Mouse (Mus musculus): ENCODE measurements around the gene Gm10277. TPM values are rescaled to one million over a fixed set of nuclear protein-coding genes. Genes with fewer than 3 reads are reported as not detected.

The Gm10277 gene
- polyA plus RNA-seq, 1 experiment from 2014 or later: 0.53 TPM

GRCm38 (mm10) chr11:77806218-77806617, 18.7 kb upstream of the Gm10277 start:
- no peak for ATAC-seq

GRCm38 (mm10) chr11:77802341-77802865, 14.9 kb upstream of the Gm10277 start:
- no peak for ATAC-seq
- Histone ChIP-seq H3K4me2 (replicated peaks; ENCODE audit: low read depth) (no peak overlapping the region), H3K9ac (ENCODE audit: low read depth, low read length) (no peak overlapping the region), H3K4me3 (ENCODE audit: low read depth, low read length) (no peak overlapping the region), H3K27me3 (replicated peaks; ENCODE audit: control insufficient read depth, insufficient read depth, low read length) (no peaks in the 10 kb centered on the region), H3K9me3 (ENCODE audit: control insufficient read depth) (no peaks in the 10 kb centered on the region), H3K36me3 (ENCODE audit: control insufficient read depth, insufficient read depth) (no peaks in the 10 kb centered on the region), H3K4me1 (replicated peaks; ENCODE audit: control insufficient read depth, insufficient read depth, low read length) (no peaks in the 10 kb centered on the region; the same call in 1 of the 2 replicates), H3K27ac (ENCODE audit: low read depth, low read length) (no peak overlapping the region; the same call in 1 of the 2 replicates)
- WGBS: 80% methylated on average over 9 of the region's 9 CpGs
- TF ChIP-seq CTCF (IDR thresholded peaks at IDR 0.05; ENCODE audit: low read depth): no peak

More at GRCm38 (mm10) chr11:77806218-77806617, 18.7 kb upstream of the Gm10277 start:
- Histone ChIP-seq H3K4me3 (ENCODE audit: low read depth, low read length) (no peak overlapping the region), H3K9ac (ENCODE audit: low read depth, low read length) (no peak overlapping the region), H3K9me3 (ENCODE audit: control insufficient read depth) (no peaks in the 10 kb centered on the region), H3K4me2 (replicated peaks; ENCODE audit: low read depth) (no peak overlapping the region), H3K27me3 (replicated peaks; ENCODE audit: control insufficient read depth, insufficient read depth, low read length) (no peaks in the 10 kb centered on the region), H3K27ac (ENCODE audit: low read depth, low read length) (no peak overlapping the region), H3K36me3 (ENCODE audit: control insufficient read depth, insufficient read depth) (no peaks in the 10 kb centered on the region), H3K4me1 (replicated peaks; ENCODE audit: control insufficient read depth, insufficient read depth, low read length) (no peaks in the 10 kb centered on the region; the same call in 1 of the 2 replicates)
- peak; percentile 47 for TF ChIP-seq CTCF (IDR thresholded peaks at IDR 0.05; ENCODE audit: low read depth)
- WGBS: 27% methylated on average over 2 of the region's 2 CpGs

GRCm38 (mm10) chr11:77800869-77801701, 13.5 kb upstream of the Gm10277 start:
- Histone ChIP-seq H3K4me2 (replicated peaks; ENCODE audit: low read depth) (peak overlapping the region; percentile 46), H3K27ac (ENCODE audit: low read depth, low read length) (peak overlapping the region; percentile 28; the same call in 1 of the 2 replicates), H3K36me3 (ENCODE audit: control insufficient read depth, insufficient read depth) (no peaks in the 10 kb centered on the region; the same call in 1 of the 2 replicates), H3K27me3 (replicated peaks; ENCODE audit: control insufficient read depth, insufficient read depth, low read length) (no peaks in the 10 kb centered on the region), H3K9ac (ENCODE audit: low read depth, low read length) (no peak overlapping the region), H3K9me3 (ENCODE audit: control insufficient read depth) (no peaks in the 10 kb centered on the region), H3K4me3 (ENCODE audit: low read depth, low read length) (no peak overlapping the region), H3K4me1 (replicated peaks; ENCODE audit: control insufficient read depth, insufficient read depth, low read length) (no peaks in the 10 kb centered on the region; the same call in 1 of the 2 replicates)
- WGBS: 15% methylated on average over 15 of the region's 15 CpGs
- no peak for TF ChIP-seq CTCF (IDR thresholded peaks at IDR 0.05; ENCODE audit: low read depth)
- ATAC-seq: peak; percentile 75

GRCm38 (mm10) chr11:77800491-77800868, 12.9 kb upstream of the Gm10277 start:
- H3K36me3 ChIP-seq (ENCODE audit: control insufficient read depth, insufficient read depth): no peaks in the 10 kb centered on the region; the same call in 1 of the 2 replicates
- no peak overlapping the region for H3K4me3 ChIP-seq (ENCODE audit: low read depth, low read length)
- no peak overlapping the region for H3K27ac ChIP-seq (ENCODE audit: low read depth, low read length)
- 0 out of 2 replicates have a peak overlapping the region, but pooled peaks have one; percentile 8 for H3K9ac ChIP-seq (ENCODE audit: low read depth, low read length)
- no peaks in the 10 kb centered on the region for H3K9me3 ChIP-seq (ENCODE audit: control insufficient read depth)
- no peaks in the 10 kb centered on the region for H3K27me3 ChIP-seq (replicated peaks; ENCODE audit: control insufficient read depth, insufficient read depth, low read length)
- ATAC-seq: no peak
- TF ChIP-seq CTCF (IDR thresholded peaks at IDR 0.05; ENCODE audit: low read depth): no peak
- 55% methylated on average over 9 of the region's 9 CpGs for WGBS
- peak overlapping the region; percentile 46; the same call in 1 of the 2 replicates for H3K4me2 ChIP-seq (replicated peaks; ENCODE audit: low read depth)
- H3K4me1 ChIP-seq (replicated peaks; ENCODE audit: control insufficient read depth, insufficient read depth, low read length): no peaks in the 10 kb centered on the region; the same call in 1 of the 2 replicates

- no peak overlapping the region for H3K4me3 ChIP-seq (ENCODE audit: low read depth, low read length)
- no peaks in the 10 kb centered on the region for H3K27me3 ChIP-seq (replicated peaks; ENCODE audit: control insufficient read depth, insufficient read depth, low read length)
- no peak for ATAC-seq
- H3K27ac ChIP-seq (ENCODE audit: low read depth, low read length): no peak overlapping the region
- 86% methylated on average over 5 of the region's 5 CpGs for WGBS
- no peaks in the 10 kb centered on the region for H3K9me3 ChIP-seq (ENCODE audit: control insufficient read depth)
- H3K9ac ChIP-seq (ENCODE audit: low read depth, low read length): no peak overlapping the region
- TF ChIP-seq CTCF (IDR thresholded peaks at IDR 0.05; ENCODE audit: low read depth): no peak
- 0 out of 2 replicates have a peak, but pooled peaks cover 5% of the 10 kb centered on the region for H3K4me1 ChIP-seq (replicated peaks; ENCODE audit: control insufficient read depth, insufficient read depth, low read length)
- H3K36me3 ChIP-seq (ENCODE audit: control insufficient read depth, insufficient read depth): no peaks in the 10 kb centered on the region; the same call in 1 of the 2 replicates
- no peak overlapping the region for H3K4me2 ChIP-seq (replicated peaks; ENCODE audit: low read depth)
These were observed 7.7 kb upstream of the Gm10277 start for GRCm38 (mm10) chr11:77795216-77795615.

All from intestine, postnatal 0 days (tissue).